Mouse (Mus musculus): ENCODE results near the gene Dguok. TPM values are rescaled to one million over a fixed set of nuclear protein-coding genes. Genes with fewer than 3 reads are reported as not detected.

The Dguok gene
- 78.5 and 80.3 TPM in 2 replicates for polyA plus RNA-seq (2015; fragmentation: Nextera tagmentation; extraction: Ambion mirVana)

DNA sequence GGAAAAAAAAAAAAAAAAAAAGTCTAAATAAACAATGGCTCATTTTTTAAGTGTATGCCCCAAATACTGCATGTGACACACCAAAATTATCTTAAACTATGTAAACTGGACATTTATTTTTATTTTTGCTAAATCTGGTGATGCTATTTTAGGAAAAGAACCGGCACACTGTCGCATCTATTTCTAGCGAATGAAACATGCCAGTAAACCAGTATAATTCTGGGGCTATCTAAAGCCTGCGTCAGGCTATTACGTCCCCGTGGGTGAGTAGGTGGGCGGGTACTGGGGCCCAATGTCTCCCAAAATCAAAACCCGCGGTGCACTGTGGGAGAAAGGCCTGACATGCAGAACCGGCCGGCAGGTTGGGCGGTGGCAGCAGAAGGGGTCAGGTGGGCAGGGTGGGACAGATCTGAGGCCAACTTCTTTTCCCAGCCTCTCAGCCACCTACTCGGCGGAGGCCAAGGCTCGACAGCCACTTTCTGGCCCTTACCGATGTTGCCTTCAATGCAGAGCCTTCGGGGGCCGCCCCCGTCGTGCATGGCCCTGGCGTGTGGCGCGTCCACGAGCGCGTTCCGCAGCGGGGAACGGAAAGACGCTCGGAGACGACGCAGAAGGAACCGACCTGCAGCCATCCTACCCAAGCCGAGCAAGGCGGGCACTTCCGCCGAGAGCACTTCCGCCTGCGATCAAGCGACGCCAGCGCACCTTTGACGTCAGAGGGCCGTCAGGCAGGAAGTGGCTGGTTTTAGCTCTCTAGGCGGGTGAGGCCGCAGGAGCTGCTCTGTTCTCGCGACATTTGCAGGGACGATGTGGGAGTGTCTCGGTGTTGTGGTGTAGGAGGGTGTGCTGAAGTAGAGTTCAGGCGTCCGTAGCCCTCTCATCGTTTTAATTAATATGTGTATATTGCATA is at the start of gene Dguok:
Gene Dguok (minus strand): TSS at position 712 of the 910 bp plus-strand sequence.
- H3K4me3 ChIP-seq, result peak within 1 kb of the TSS; percentile 83
- peak; percentile 98 for ATAC-seq (ENCODE audit: borderline replicate concordance, extremely low read depth, low FRiP score, low TSS enrichment)
- no peaks in the 10 kb centered on the region for H3K9me3 ChIP-seq
- H3K27me3 ChIP-seq, result no peaks in the 10 kb centered on the region
- peak within 1 kb of the TSS; percentile 64 for H3K4me2 ChIP-seq
- peaks cover 13% of the 10 kb centered on the region; the same call in 1 of the 2 replicates for H3K4me1 ChIP-seq
- peak within 1 kb of the TSS; percentile 82 for H3K9ac ChIP-seq
- WGBS, result under 1% methylated on average over 54 of the region's 54 CpGs
- H3K27ac ChIP-seq, result peak within 1 kb of the TSS; percentile 97
- no peaks in the 10 kb centered on the region for H3K36me3 ChIP-seq

DNA sequence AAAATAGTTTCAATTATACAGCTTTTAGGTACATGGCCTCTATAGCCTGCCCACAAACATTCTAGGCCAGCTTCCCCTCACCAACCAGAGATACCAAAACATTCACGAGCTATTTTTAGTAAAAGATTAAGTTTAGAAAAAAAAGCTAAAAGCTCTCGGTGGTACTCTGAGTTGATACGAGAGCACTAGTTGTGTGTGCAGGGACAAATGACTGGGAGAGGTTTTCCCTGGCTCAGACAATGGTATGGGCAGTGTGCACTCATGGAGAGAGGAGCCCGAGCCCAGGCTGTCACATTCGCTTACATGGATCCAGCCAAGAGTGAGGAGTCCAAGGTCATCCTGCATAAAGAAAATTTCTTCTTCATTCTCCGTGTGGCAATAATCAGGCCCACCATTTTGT is 49.2 kb upstream of the Dguok start:
- H3K27ac ChIP-seq, result no peak overlapping the region
- H3K4me3 ChIP-seq, result no peak overlapping the region
- H3K36me3 ChIP-seq, result peaks cover 12% of the 10 kb centered on the region
- H3K4me1 ChIP-seq, result no peaks in the 10 kb centered on the region
- H3K9me3 ChIP-seq, result no peaks in the 10 kb centered on the region
- H3K27me3 ChIP-seq, result no peaks in the 10 kb centered on the region
- 65% methylated on average over 6 of the region's 6 CpGs for WGBS
- no peak for ATAC-seq (ENCODE audit: borderline replicate concordance, extremely low read depth, low FRiP score, low TSS enrichment)
- H3K4me2 ChIP-seq, result no peak overlapping the region
- no peak overlapping the region for H3K9ac ChIP-seq

DNA sequence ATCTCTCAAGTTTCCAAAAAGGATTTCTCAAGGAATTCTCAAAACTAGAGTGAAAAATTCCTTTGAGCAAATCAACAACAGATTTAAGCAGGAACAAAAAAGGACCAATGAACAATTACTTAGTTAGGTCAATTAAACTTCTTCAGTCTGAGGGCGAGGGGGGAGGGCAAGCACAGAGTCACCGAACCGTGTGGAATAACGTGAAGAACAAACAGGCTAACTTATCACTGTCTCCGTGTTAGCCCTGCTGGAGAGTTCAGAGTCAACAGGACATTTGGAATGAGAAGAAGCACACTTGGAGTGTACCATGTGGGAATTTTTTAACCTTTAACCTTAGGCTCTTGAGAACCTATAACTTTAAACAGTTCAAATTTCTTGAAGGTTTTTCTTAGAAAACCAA is 41.6 kb upstream of the Dguok start:
- WGBS, result 38% methylated on average over 5 of the region's 5 CpGs
- Histone ChIP-seq H3K4me1 (no peaks in the 10 kb centered on the region), H3K4me2 (no peak overlapping the region), H3K27me3 (no peaks in the 10 kb centered on the region), H3K36me3 (peaks cover 15% of the 10 kb centered on the region), H3K27ac (no peak overlapping the region), H3K9ac (no peak overlapping the region), H3K9me3 (no peaks in the 10 kb centered on the region), H3K4me3 (no peak overlapping the region)
- ATAC-seq (ENCODE audit: borderline replicate concordance, extremely low read depth, low FRiP score, low TSS enrichment), result no peak

DNA sequence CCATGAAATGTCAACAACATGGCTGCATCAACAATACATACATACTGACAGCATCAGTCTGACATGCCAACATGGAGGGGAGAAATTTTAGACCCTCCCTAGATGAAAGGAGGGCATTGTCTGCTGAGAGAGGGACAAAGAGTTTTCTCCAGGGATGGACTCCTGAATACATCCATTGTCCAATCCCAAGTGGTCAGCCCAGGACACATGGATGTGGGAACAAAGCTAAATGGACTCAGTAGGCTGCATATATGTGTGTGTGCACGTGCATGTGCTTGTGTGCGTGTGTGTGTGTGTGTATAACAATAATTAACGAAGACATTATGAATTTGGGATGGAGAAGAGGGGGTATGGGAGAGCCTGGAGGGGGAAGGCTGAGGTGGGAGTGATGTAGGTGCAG is 39.0 kb upstream of the Dguok start:
- Histone ChIP-seq H3K27ac (no peak overlapping the region), H3K9ac (no peak overlapping the region), H3K27me3 (no peaks in the 10 kb centered on the region), H3K36me3 (peaks cover 12% of the 10 kb centered on the region), H3K4me1 (peaks cover 9% of the 10 kb centered on the region), H3K4me2 (no peak overlapping the region), H3K4me3 (no peak overlapping the region), H3K9me3 (no peaks in the 10 kb centered on the region)
- ATAC-seq (ENCODE audit: borderline replicate concordance, extremely low read depth, low FRiP score, low TSS enrichment), result no peak
- 81% methylated on average over 3 of the region's 3 CpGs for WGBS

DNA sequence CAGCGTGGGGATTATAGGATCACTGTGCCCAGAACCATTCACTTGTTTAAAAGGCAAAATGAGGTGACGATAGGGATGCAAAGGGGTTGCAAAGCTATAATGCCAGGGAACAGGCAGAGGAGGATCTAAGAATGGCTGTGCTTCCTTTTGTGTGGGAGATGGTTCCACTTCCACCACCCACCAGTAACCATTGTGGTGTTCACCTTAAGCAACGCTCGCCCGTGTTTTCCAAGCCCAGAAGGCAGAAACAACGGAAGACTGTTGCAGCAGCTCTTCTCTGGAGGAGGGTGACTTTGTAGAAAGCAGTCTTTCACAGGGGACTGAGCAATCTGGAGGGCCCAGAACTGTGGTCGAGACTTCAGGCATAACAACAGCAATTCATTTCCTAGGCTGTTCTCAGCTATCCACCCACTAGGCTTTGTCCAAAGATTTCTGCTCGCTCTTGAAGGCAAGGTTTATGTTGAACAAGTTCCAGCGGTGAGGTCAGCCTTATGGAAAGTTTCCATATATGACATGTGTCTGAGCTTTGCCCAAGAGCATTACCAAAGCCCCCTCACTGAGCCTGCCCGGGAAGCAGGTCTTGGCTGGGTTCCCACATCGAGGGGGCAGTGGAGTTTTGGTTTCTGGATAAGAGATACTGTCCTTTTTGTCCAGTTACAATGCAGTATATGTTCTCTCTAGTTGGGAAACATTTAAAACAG is 35.1 kb upstream of the Dguok start:
- ATAC-seq (ENCODE audit: borderline replicate concordance, extremely low read depth, low FRiP score, low TSS enrichment), result peak; percentile 64; the same call in 1 of the 2 replicates
- no peak overlapping the region for H3K4me3 ChIP-seq
- 56% methylated on average over 11 of the region's 11 CpGs for WGBS

DNA sequence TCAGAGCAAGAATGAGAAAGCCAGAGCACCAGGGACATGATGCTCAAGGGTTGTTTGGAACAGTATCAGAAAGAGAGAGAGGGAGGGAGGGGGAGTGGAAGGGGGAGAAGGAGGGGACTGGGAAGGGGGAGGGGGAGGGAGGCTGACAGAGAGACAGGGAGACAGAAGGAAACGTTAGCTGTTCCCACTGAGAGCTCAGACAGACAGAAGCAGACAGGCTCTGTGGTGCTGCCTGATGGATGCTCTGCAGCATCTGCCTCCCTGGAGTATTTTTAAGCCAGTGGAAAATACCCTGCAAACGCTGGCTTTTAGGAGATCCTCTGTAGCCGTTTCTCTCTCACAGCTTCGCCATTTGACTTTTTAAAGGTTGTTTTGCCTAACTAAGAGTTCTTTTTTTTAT is 33.2 kb upstream of the Dguok start:
- no peaks in the 10 kb centered on the region for H3K9me3 ChIP-seq
- peaks cover 7% of the 10 kb centered on the region; the same call in 1 of the 2 replicates for H3K36me3 ChIP-seq
- H3K4me1 ChIP-seq, result peaks cover 21% of the 10 kb centered on the region
- H3K4me3 ChIP-seq, result no peak overlapping the region
- 0 out of 2 replicates have a peak, but pooled peaks have one; percentile 16 for ATAC-seq (ENCODE audit: borderline replicate concordance, extremely low read depth, low FRiP score, low TSS enrichment)
- no peak overlapping the region for H3K9ac ChIP-seq
- 25% methylated on average over 4 of the region's 4 CpGs for WGBS
- no peaks in the 10 kb centered on the region for H3K27me3 ChIP-seq
- peak overlapping the region; percentile 69 for H3K27ac ChIP-seq
- H3K4me2 ChIP-seq, result no peak overlapping the region

More for the DNA sequence above, 35.1 kb upstream of the Dguok start:
- Histone ChIP-seq H3K4me2 (no peak overlapping the region), H3K27me3 (no peaks in the 10 kb centered on the region), H3K9me3 (no peaks in the 10 kb centered on the region), H3K27ac (peak overlapping the region; percentile 86), H3K36me3 (peaks cover 7% of the 10 kb centered on the region; the same call in 1 of the 2 replicates), H3K9ac (no peak overlapping the region), H3K4me1 (peaks cover 16% of the 10 kb centered on the region)

DNA sequence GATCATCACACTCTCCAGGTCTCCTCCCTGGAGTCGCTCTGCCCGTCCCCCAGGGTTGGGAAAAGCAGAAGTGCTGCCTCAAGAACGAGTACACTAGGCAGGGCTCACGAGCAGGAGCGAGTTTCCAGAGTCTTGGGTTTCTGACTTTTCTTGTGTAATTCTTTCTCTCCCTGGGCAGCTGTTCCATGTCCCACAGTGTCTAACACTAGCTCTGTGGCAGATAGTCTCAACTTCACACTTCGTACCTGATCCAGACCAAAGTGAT is 30.0 kb upstream of the Dguok start:
- H3K27me3 ChIP-seq, result no peaks in the 10 kb centered on the region
- WGBS, result 37% methylated on average over 6 of the region's 6 CpGs
- no peaks in the 10 kb centered on the region for H3K9me3 ChIP-seq
- H3K4me3 ChIP-seq, result no peak overlapping the region
- no peak overlapping the region for H3K4me2 ChIP-seq
- H3K4me1 ChIP-seq, result peaks cover 17% of the 10 kb centered on the region
- no peaks in the 10 kb centered on the region for H3K36me3 ChIP-seq
- ATAC-seq (ENCODE audit: borderline replicate concordance, extremely low read depth, low FRiP score, low TSS enrichment), result no peak
- no peak overlapping the region for H3K9ac ChIP-seq
- H3K27ac ChIP-seq, result peak overlapping the region; percentile 73

DNA sequence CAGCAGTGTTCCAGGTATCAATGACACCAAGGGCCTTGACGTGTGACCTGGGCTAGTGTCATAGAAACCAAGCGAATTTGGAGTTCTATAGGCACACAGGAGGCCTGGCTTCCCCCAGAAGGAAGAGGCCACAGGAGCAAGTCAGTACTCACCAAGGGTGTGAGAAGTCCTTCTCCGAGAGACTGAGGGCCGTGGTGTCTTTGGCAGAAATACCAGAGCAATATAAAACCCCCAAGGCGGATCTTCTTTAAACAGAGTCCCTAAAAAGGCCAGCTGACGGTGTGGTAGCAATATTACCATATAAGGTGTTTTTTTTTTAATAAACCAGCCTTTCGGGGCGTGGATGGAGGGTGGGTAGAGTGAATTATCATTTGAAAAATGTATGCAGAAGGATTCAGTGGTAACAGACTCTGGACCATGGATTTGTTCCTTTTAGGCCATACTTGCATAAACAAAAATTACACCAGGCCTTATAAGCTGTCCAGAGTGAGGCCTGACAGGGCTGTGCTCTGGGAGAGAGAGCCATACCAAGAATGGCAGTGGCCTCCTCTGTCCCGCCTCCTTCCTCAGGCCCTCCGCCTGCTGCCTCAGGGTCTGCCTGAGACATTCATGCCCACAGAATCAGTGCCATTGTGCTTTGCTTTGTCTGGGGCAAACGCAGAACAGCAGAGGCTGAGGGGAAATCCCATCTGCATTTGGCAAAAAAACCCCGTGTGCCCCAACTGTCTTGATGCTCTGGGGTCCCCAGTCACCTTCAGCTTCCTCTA is 29.4 kb upstream of the Dguok start, which contains the start of gene Actg2:
Gene Actg2 (minus strand): TSS at position 238 of the 767 bp plus-strand sequence.
- 47% methylated on average over 12 of the region's 12 CpGs for WGBS
- no peaks in the 10 kb centered on the region for H3K27me3 ChIP-seq
- H3K9ac ChIP-seq, result no peak within 1 kb of the TSS
- peak within 1 kb of the TSS; percentile 73 for H3K27ac ChIP-seq
- H3K4me1 ChIP-seq, result peaks cover 12% of the 10 kb centered on the region; the same call in 1 of the 2 replicates
- no peaks in the 10 kb centered on the region for H3K36me3 ChIP-seq
- 0 out of 2 replicates have a peak within 1 kb of the TSS, but pooled peaks have one; percentile 5 for H3K4me3 ChIP-seq
- H3K4me2 ChIP-seq, result no peak within 1 kb of the TSS
- peak; percentile 71; the same call in 1 of the 2 replicates for ATAC-seq (ENCODE audit: borderline replicate concordance, extremely low read depth, low FRiP score, low TSS enrichment)
- no peaks in the 10 kb centered on the region for H3K9me3 ChIP-seq

DNA sequence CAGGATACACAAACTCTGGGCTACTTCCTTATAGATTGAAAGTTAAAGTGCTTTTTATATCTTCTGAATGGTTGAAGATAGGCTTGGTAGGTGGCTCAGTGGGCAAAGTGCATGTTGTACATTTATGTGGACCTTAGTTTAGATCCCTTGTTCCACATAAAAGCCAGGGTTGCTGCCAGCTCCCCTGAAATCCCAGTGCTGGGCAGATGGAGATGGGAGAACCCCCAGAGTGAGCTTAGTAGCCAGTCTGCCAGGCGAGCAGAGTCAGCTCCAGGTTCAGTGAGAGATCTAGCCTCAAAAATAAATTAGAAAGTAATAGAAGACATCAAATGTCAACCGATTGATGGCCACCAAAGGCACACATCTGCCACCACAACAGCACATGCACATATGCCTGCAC is 25.8 kb upstream of the Dguok start:
- peaks cover 6% of the 10 kb centered on the region; the same call in 1 of the 2 replicates for H3K4me1 ChIP-seq
- H3K4me3 ChIP-seq, result no peak overlapping the region
- H3K9me3 ChIP-seq, result no peaks in the 10 kb centered on the region
- H3K27ac ChIP-seq, result no peak overlapping the region
- H3K4me2 ChIP-seq, result no peak overlapping the region
- 53% methylated on average over 2 of the region's 2 CpGs for WGBS
- 0 out of 2 replicates have a peak overlapping the region, but pooled peaks have one; percentile 4 for H3K9ac ChIP-seq
- no peaks in the 10 kb centered on the region for H3K27me3 ChIP-seq
- no peak for ATAC-seq (ENCODE audit: borderline replicate concordance, extremely low read depth, low FRiP score, low TSS enrichment)
- H3K36me3 ChIP-seq, result no peaks in the 10 kb centered on the region

DNA sequence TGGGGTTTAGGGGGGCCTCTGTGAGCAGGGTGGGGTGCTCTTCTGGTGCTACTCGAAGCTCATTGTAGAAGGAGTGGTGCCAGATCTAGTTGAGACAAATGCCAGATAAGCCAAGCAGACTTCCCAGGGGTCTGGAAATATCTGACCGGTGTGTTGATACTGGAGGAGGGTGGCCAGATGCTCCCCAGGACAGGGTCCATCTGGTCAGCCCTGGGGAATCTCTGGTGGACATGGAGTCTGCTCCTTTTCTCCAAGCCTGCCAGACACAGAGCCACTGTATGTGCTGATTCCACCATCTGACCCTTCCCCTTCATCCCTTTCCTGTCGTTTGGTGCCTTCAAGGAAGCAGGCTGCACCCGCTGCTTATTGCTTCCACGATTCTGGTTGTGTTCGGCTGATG is 16.4 kb upstream of the Dguok start:
- no peak overlapping the region for H3K9ac ChIP-seq
- no peak for ATAC-seq (ENCODE audit: borderline replicate concordance, extremely low read depth, low FRiP score, low TSS enrichment)

DNA sequence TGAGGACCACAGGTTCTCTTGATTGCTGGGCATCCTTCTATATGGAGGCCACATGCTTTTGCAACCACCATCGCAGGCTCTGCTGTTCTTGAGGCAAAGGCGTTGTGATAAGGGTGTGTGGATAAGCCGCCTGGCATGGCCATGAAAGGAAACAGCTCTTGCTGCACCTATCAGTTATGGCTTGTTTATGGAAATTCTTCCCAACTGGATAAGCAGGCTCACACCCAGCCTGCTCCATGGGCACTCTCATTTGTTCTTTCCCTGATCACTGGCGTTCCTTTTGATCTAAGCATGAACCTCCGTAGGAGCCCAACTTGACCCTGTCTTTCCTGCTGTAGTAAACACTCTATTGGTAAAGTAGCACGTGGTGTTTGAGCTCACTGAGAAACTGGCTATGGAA is 15.0 kb upstream of the Dguok start:
- WGBS, result 50% methylated on average over 6 of the region's 6 CpGs
- Histone ChIP-seq H3K27me3 (no peaks in the 10 kb centered on the region), H3K4me1 (no peaks in the 10 kb centered on the region), H3K4me2 (no peak overlapping the region), H3K9ac (no peak overlapping the region), H3K27ac (no peak overlapping the region), H3K9me3 (no peaks in the 10 kb centered on the region), H3K36me3 (no peaks in the 10 kb centered on the region), H3K4me3 (no peak overlapping the region)
- ATAC-seq (ENCODE audit: borderline replicate concordance, extremely low read depth, low FRiP score, low TSS enrichment), result no peak

More for the DNA sequence above, 16.4 kb upstream of the Dguok start:
- H3K36me3 ChIP-seq, result no peaks in the 10 kb centered on the region
- WGBS, result 29% methylated on average over 6 of the region's 6 CpGs
- no peak overlapping the region for H3K4me2 ChIP-seq
- H3K9me3 ChIP-seq, result no peaks in the 10 kb centered on the region
- H3K4me1 ChIP-seq, result no peaks in the 10 kb centered on the region
- no peaks in the 10 kb centered on the region for H3K27me3 ChIP-seq
- no peak overlapping the region for H3K4me3 ChIP-seq
- H3K27ac ChIP-seq, result no peak overlapping the region
